Mouse (Mus musculus) midbrain, embryonic 10.5 days (tissue): ENCODE results near the gene Hs3st4. TPM values are rescaled to one million over a fixed set of nuclear protein-coding genes. Genes with fewer than 3 reads are reported as not detected.

Source experiments
- DNase-seq: peaks from one replicate; pipeline ENCODE4 v3.0.0-alpha.2; 2017; ENCODE audit warnings: low spot score
- H3K27ac ChIP-seq: fragments of 300-500 bp; sonication (generic); replicated peaks from 2 replicates; pipeline ENCODE4 v1.5.1; 2016; ENCODE audit warnings: mild to moderate bottlenecking
- H3K27me3 ChIP-seq: fragments of 300-500 bp; sonication (generic); 2 replicates; pipeline ENCODE4 v1.6.1; 2016; ENCODE audit warnings: low read depth, mild to moderate bottlenecking; ENCODE audit not compliant: poor library complexity, severe bottlenecking
- H3K36me3 ChIP-seq: fragments of 300-500 bp; sonication (generic); 2 replicates; pipeline ENCODE4 v1.6.1; 2016; ENCODE audit warnings: mild to moderate bottlenecking, moderate library complexity
- H3K4me1 ChIP-seq: fragments of 300-500 bp; sonication (generic); 2 replicates; pipeline ENCODE4 v1.6.1; 2016
- H3K4me3 ChIP-seq: fragments of 300-500 bp; sonication (generic); 2 replicates; pipeline ENCODE4 v1.5.1; 2016; ENCODE audit warnings: mild to moderate bottlenecking, moderate library complexity
- H3K9me3 ChIP-seq: fragments of 300-500 bp; sonication (generic); replicated peaks from 2 replicates; pipeline ENCODE4 v1.6.1; 2016; ENCODE audit warnings: mild to moderate bottlenecking
- WGBS: fragments of 180-500 bp; shearing (Covaris S2); methylation state at CpG from one replicate; pipeline ENCODE4 v1.1.7; 2016; 5-methylcytosine and 5-hydroxymethylcytosine counted together
- polyA plus RNA-seq: library from polyadenylated mRNA; unstranded; fragments of >200 nt; fragmentation: Nextera tagmentation; extraction: Ambion mirVana; gene quantifications from 2 replicates; pipeline ENCODE4 v1.2.1, GENCODE M21; 2016

The Hs3st4 gene
- polyA plus RNA-seq, 1 experiment from 2014 or later, result 0.10 TPM

DNA sequence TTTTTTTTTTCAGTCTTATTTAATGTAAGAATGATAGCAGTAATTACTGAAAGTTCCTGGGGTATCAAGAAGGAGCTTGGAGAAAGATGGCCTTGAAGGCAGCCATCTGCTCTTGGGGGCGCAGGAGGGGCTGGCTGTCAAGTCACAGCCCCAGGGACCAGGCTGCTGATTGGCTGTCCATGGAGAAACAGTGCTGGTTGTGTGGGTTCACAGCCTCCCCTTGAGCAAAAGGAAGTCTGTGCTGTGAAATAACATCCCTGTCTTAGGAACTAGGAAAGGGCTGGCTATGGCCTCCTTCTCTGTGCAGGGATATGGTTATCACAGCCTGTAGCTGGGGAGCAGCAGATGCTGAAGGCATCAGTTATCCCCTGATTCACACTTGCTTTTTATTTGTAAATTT, 183.6 kb downstream of the Hs3st4 start:
- Histone ChIP-seq H3K9me3 (no peaks in the 10 kb centered on the region), H3K4me1 (no peaks in the 10 kb centered on the region), H3K4me3 (no peak overlapping the region), H3K36me3 (no peaks in the 10 kb centered on the region), H3K27ac (no peak overlapping the region), H3K27me3 (no peaks in the 10 kb centered on the region)
- 91% methylated on average over 1 of the region's 1 CpGs for WGBS
- DNase-seq, result no peak

DNA sequence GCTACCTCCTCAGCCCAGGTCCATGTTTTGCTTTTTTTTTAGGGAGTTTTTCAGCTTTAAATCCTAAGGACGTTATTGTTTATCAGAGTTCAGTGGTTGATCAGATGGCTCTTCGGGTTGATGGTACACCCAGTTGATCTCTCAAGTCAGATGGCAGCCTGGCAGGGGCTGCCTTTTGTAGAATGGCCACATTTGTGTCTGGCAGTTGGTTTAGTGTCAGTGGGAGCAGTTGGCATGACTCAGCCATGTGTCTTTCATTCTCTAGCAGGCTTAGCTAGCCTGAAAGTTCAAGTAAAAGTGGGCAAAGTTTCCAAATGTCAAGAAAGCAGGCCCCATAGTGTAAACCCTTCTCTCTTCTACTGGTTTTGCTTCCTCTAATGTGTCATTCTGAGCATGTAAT, 186.1 kb downstream of the Hs3st4 start:
- Histone ChIP-seq H3K27ac (no peak overlapping the region), H3K27me3 (no peaks in the 10 kb centered on the region), H3K9me3 (no peaks in the 10 kb centered on the region), H3K4me3 (no peak overlapping the region), H3K4me1 (no peaks in the 10 kb centered on the region), H3K36me3 (no peaks in the 10 kb centered on the region)
- no peak for DNase-seq
- 86% methylated on average over 2 of the region's 2 CpGs for WGBS

DNA sequence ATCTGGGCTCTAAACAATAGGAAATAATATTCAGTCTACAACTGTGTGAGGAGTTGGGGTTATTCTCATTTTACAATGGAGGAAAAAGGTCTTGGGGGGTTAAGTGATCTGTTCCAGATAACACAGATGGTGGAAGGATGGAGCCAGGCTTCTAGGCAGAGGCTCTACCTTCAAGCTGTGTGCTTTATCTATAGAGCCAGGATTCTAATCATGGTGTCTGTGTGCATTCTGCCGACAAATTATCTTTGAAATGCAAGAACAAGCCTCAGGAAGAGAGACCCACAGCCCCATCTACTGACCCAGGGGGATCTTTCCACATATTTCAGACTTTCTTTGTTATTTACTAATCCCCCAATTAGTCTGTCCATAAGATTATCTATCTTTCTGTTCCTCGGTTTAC, 187.3 kb downstream of the Hs3st4 start:
- 88% methylated on average over 2 of the region's 2 CpGs for WGBS
- Histone ChIP-seq H3K4me1 (no peaks in the 10 kb centered on the region), H3K36me3 (no peaks in the 10 kb centered on the region), H3K27ac (no peak overlapping the region), H3K4me3 (no peak overlapping the region), H3K9me3 (no peaks in the 10 kb centered on the region), H3K27me3 (no peaks in the 10 kb centered on the region)
- no peak for DNase-seq

DNA sequence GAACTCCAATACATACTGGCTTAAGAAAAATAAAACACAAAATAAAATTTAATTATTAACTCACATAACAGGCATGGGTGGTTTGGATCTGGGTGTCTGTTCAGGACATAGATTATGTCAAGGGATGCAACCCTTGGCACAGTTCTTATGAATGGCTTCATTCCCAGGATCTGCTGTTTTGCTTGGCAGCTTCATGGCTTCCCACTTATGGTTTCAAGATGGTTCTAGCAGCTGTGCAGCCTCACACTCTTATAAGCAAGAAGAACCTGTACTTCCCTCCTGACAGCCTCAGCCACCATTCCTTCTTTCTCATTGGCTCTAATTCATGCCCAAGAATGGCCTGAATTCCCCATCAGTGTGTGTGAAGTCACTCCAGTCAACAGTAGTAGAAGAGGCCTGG, 189.3 kb downstream of the Hs3st4 start:
- Histone ChIP-seq H3K4me1 (no peaks in the 10 kb centered on the region), H3K36me3 (no peaks in the 10 kb centered on the region), H3K4me3 (no peak overlapping the region), H3K27ac (no peak overlapping the region), H3K27me3 (no peaks in the 10 kb centered on the region), H3K9me3 (no peaks in the 10 kb centered on the region)
- no peak for DNase-seq

DNA sequence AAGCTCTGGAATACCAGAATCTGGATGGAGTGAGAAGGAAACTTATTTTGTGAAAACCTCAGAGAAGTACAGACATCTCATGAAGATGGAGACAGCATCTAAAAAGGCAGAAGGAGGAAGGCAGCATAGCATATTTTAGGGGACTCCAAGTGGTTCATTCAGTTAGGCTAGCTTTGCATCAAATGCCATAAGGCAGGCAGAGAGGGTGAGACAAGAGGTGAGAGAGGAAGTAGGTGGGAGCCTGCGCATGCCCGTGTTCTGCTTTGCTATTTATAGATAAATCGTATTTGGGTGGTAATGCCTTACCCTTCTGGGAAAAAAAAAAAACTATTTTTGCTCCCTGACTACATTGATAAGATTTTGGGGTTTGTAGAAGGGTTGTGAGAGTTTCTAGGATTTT, 198.3 kb downstream of the Hs3st4 start:
- DNase-seq, result no peak
- Histone ChIP-seq H3K36me3 (no peaks in the 10 kb centered on the region), H3K4me1 (peaks cover 3% of the 10 kb centered on the region; the same call in 1 of the 2 replicates), H3K27ac (no peak overlapping the region), H3K27me3 (no peaks in the 10 kb centered on the region), H3K4me3 (no peak overlapping the region), H3K9me3 (no peaks in the 10 kb centered on the region)
- WGBS, result 98% methylated on average over 3 of the region's 3 CpGs

DNA sequence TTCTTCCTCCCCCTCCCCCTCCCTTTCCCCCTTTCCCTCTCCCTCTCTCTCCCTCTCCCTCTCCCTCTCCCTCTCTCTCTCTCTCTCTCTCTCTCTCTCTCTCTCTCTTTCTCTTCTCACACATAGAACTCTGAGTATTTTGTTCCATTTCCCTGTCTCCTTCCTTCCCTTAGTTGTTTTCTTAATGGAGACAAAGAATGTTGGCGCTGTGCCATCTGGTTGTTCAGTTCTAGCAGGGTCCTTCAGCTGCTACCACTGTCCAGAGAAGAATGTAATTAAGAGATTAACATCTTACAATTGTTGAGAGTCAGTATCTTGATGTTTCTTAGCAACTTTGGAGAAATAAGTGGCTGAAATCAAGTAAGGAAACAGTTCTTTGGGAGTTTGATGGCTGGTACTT, 202.0 kb downstream of the Hs3st4 start:
- DNase-seq, result no peak
- H3K27me3 ChIP-seq, result no peaks in the 10 kb centered on the region
- H3K4me3 ChIP-seq, result no peak overlapping the region
- peaks cover 3% of the 10 kb centered on the region; the same call in 1 of the 2 replicates for H3K4me1 ChIP-seq
- no peaks in the 10 kb centered on the region for H3K36me3 ChIP-seq
- H3K9me3 ChIP-seq, result no peaks in the 10 kb centered on the region
- 86% methylated on average over 1 of the region's 1 CpGs for WGBS
- no peak overlapping the region for H3K27ac ChIP-seq

DNA sequence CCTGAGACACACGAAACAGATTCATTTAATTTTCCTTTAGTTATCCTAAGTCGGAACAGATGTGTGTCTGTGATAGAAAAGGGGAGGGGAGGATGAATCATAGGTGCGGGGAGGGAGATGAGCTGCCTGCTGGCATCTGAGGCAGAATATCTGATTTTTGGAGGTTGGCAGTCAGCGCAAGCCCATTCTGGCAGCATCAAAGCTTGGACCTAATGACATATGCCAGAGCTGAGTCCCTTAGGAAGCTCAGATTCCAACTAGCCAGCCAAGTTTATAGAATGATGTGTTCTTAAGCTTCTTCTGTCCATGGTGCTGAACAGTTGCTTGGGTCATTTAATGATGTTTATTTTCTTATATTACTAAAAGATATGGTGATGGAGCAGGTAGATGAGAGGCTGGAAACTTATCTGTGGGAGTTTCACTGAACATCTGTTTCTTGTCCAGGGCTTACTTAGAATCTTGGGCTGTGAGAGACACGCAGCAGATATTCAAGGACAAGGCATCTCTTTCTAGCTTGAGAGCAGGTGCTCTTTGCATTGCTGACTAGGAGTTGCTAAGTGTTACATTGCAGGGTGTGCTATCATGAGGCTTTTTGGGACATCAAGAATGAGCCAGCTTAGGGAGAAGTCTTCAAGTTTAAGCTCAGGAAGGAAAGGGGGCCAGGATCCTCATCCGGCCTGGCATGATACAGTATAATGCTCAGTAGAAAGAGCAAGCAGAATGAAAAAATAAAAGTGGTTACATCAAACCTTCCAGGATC, 216.3 kb downstream of the Hs3st4 start:
- H3K36me3 ChIP-seq, result no peaks in the 10 kb centered on the region
- H3K27ac ChIP-seq, result no peak overlapping the region
- no peak overlapping the region for H3K4me3 ChIP-seq
- no peak for DNase-seq
- H3K4me1 ChIP-seq, result no peaks in the 10 kb centered on the region
- no peaks in the 10 kb centered on the region for H3K9me3 ChIP-seq
- 85% methylated on average over 6 of the region's 6 CpGs for WGBS
- H3K27me3 ChIP-seq, result no peaks in the 10 kb centered on the region

DNA sequence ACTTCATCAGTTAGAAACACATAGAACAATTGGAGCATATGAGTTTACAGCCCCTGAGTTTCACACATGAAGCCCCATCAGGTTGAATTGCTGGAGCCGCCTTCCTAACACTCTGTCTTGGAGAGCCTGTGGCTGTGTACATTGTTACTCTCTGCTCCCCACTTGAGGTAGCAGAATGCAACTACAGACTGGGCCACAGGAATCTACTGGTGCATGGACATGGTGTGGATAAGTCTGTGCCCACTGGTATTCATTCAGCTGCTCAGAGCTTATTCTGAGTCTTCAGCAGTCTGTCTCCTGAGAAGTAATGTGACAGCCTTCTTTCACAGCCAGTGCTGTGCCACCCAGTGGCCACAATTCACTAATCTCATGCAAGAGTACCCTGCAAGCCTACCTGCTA, 234.3 kb downstream of the Hs3st4 start:
- Histone ChIP-seq H3K36me3 (no peaks in the 10 kb centered on the region), H3K4me1 (no peaks in the 10 kb centered on the region), H3K9me3 (no peaks in the 10 kb centered on the region), H3K27ac (no peak overlapping the region), H3K27me3 (no peaks in the 10 kb centered on the region), H3K4me3 (no peak overlapping the region)
- 89% methylated on average over 1 of the region's 1 CpGs for WGBS
- DNase-seq, result no peak

DNA sequence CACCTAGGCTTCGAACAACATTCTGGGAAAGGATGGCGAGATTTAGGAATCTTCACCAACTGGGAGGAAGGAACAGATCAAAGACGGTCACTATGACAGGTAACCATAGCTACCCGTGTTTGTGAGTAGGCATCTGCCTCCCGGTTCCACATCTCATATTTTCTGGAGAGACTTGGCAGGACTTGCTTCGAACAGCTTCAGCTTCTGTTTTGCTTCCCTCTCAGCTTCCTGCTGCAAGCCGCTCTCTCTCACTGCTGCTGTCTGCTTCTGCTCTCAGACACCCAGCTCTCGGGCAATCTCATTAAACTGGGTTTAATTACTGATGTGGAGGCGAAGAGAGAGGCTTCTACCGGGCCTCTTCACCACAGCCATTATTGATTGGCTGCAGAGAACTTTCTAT, 237.9 kb downstream of the Hs3st4 start:
- Histone ChIP-seq H3K4me3 (no peak overlapping the region), H3K9me3 (no peaks in the 10 kb centered on the region), H3K4me1 (no peaks in the 10 kb centered on the region), H3K36me3 (no peaks in the 10 kb centered on the region), H3K27ac (no peak overlapping the region), H3K27me3 (no peaks in the 10 kb centered on the region)
- DNase-seq, result no peak
- WGBS, result 75% methylated on average over 10 of the region's 10 CpGs

DNA sequence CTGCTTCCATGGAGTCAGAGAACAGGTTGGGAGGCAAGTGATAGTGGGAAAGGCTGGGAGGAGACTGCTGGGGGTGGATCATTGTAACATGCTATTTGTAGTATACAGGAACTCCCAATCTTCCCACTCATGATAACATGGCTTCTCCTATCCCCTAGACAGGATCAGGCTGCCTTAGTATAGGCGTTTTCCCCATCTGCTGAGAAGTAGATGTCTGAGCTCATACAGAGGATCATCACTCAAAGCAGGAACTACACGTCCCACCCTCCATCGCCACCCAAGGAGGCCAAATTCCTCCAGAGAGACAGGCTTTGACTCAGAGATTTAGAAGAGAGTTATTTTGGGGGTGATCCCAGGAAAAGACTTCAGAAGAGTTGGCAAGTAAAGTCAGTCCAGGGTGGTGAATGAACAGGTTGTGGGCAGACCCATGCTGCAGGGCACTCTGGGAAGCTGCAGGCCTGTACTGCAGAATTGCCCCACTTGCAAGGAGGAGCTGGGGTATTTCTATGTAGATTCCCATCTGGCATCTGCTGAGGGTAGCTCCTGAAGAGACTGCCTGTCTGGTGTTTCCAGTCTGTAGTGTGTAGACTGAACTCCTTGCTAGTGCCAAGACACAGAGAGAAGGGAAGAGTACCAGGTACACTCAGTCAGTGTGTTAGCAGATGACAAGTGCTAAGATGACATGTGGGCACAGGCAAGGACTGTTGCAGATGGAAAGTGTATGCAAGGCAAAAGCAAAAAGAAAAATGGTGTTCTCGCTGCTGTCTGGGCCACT, 255.4 kb downstream of the Hs3st4 start:
- H3K27ac ChIP-seq, result no peak overlapping the region
- 86% methylated on average over 4 of the region's 4 CpGs for WGBS
- H3K4me1 ChIP-seq, result peaks cover 29% of the 10 kb centered on the region
- H3K27me3 ChIP-seq, result no peaks in the 10 kb centered on the region
- H3K4me3 ChIP-seq, result no peak overlapping the region
- DNase-seq, result no peak
- H3K36me3 ChIP-seq, result no peaks in the 10 kb centered on the region
- H3K9me3 ChIP-seq, result no peaks in the 10 kb centered on the region

DNA sequence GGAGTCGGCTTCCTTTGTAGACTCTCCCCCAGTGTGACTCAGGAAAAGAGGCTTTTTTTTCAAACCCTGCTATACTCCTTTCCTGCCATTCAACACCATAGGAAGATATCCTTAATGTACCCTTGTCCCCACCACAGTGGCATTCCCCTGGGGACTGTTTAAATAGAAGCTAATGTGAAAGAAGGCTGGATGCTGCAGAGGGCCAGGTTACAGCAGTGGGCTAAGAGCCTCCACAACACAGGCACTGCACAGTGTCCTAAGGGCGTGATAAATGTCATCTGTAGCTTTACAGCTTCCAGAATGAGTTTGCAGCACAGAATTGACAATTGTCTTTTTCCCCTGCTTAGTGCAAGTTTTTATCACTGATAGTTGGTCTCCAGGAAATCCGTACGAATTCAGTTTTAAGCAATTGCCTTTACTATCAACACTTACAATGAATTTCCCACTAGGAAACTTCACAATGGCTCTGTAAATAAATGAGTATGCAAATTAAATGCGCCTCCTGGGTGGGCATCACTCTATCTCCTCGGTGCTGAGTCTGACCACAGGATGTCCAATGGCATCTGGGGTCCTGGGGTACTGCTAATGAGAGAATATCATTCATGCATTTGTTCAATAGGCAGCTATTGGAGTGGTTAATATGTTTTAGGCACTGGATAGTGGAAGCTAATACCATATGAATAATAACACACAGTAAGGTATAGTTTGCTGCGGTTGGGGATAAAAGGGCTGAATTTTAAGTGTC, 257.4 kb downstream of the Hs3st4 start:
- Histone ChIP-seq H3K9me3 (no peaks in the 10 kb centered on the region), H3K36me3 (no peaks in the 10 kb centered on the region), H3K27me3 (no peaks in the 10 kb centered on the region), H3K4me1 (peaks cover 29% of the 10 kb centered on the region), H3K4me3 (no peak overlapping the region), H3K27ac (no peak overlapping the region)
- no peak for DNase-seq
- WGBS, result 39% methylated on average over 7 of the region's 7 CpGs

DNA sequence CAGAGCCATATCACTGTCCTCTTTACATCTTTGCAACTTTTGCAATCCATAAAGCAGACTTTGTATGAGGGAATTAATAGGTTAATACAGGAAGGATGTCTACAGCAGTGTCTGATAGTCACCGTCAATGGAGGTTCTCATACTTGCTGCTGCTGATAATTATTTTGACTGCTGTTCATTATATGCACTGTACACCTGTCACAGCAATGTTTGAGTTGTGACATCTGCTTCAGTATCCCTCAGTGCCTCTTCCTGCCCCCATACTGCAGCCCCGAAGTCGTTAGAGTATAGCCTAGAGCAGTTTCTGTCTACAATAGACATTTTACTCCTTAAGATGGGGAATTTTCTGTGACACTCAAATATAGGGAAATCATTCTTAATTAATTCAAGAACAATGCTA, 267.2 kb downstream of the Hs3st4 start:
- no peaks in the 10 kb centered on the region for H3K27me3 ChIP-seq
- no peaks in the 10 kb centered on the region for H3K4me1 ChIP-seq
- 89% methylated on average over 3 of the region's 3 CpGs for WGBS
- H3K9me3 ChIP-seq, result no peaks in the 10 kb centered on the region
- H3K36me3 ChIP-seq, result no peaks in the 10 kb centered on the region
- no peak overlapping the region for H3K4me3 ChIP-seq
- H3K27ac ChIP-seq, result no peak overlapping the region
- DNase-seq, result no peak

DNA sequence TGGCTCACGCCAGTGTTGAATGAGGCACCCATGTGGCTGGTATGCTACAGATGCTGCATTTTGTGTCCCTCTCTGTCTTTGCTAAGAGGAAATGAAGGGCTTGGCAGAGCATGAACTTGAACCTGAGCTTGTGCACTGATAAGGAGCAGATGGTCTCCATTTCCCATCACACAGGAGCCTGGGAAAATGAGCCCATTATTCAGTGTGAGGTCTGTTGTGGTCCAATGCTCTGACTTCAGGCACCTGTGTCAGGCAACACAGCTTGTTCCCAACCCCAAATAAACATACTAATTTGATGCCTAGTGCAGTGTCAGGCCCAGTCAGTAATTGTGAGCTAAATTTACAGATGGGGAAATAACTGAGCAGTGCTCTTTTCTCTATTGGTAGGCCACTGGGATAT, 267.9 kb downstream of the Hs3st4 start:
- Histone ChIP-seq H3K27ac (no peak overlapping the region), H3K27me3 (no peaks in the 10 kb centered on the region), H3K36me3 (no peaks in the 10 kb centered on the region), H3K9me3 (no peaks in the 10 kb centered on the region), H3K4me1 (no peaks in the 10 kb centered on the region), H3K4me3 (no peak overlapping the region)
- DNase-seq, result no peak
- 97% methylated on average over 1 of the region's 1 CpGs for WGBS
